Mouse (Mus musculus) right cerebral cortex, postnatal 14 days (tissue): ENCODE measurements at regions not wholly inside any gene's neighbourhood (a gene's known extent, or its start where the extent isn't known, plus 50 kb on each side); places are given as distances from the start of the nearest gene placed in this dataset.

Source experiments
- DNase-seq: peaks from one replicate; pipeline ENCODE4 v3.0.0; 2022

GRCm38 (mm10) chr3:21218936-21219335, 852.0 kb upstream of the Agtr1b start:
- DNase-seq, result no peak

GRCm38 (mm10) chr3:21241184-21241583, 835.3 kb upstream of the Tbl1xr1 start:
- DNase-seq, result no peak

DNA sequence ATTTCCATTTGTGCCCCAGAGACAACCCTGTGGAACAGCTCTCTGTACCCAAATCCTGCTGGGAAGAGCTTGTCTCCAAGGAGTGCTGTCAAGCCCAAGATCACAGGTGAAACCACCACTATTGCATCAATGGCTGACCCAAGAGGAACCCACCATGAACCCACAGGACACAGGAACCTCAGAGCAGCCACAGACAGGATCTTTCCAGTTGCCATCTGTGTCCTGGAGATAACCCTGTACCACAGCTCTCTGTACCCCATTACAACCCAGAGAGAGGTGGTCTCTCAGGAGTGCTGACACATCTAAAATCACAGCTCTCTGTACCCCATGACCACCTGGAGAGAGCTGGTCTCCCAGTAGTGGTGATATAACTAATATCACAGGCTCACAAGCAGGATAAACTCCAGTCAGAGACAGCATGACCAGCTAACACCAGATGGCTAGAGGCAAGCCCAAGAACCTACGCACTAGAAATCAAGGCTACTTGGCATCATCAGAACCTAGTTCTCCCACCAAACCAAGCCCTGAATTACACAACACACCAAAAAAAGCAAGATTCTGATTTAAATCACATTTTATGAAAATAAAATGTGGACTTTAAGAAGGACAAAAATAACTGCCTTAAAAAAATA, 820.2 kb upstream of the Tbl1xr1 start:
- DNase-seq, result no peak

DNA sequence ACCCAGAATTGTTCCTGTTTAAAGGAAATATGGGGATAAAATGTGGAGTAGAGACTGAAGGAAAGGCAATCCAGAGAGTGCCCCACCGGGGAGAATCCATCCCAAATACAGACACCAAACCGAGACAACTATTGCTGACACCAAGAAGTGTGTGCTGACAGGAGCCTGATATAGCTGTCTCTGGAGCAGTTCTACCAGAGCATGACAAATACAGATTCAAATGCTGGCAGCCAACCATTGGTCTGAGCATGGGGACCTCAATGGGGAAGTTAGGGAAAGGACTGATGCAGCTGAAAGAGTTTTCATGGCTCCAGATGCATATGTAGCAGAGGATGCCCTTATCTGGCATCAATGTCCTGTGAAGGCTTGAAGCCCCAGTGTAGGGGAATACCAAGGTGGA, 813.1 kb upstream of the Tbl1xr1 start:
- no peak for DNase-seq

DNA sequence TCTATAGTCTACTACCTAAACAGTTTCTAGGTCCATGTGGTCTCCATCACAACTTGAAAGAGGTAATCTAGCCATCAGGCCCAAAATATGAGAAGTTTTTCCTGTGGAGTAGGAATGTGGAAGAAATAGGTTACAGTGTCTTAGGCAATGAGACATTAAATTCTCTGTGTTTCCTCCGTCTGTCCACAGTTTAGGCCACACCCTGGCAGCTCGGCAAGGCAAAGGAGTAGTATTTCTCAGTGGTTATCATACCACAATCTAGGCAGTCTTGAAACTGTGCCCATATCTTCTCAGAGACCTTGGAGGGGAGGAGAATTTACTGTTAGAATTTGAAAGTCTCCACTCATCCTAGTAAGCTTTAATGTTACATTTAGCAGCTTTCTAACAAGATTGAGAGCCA, 811.0 kb upstream of the Tbl1xr1 start:
- no peak for DNase-seq

DNA sequence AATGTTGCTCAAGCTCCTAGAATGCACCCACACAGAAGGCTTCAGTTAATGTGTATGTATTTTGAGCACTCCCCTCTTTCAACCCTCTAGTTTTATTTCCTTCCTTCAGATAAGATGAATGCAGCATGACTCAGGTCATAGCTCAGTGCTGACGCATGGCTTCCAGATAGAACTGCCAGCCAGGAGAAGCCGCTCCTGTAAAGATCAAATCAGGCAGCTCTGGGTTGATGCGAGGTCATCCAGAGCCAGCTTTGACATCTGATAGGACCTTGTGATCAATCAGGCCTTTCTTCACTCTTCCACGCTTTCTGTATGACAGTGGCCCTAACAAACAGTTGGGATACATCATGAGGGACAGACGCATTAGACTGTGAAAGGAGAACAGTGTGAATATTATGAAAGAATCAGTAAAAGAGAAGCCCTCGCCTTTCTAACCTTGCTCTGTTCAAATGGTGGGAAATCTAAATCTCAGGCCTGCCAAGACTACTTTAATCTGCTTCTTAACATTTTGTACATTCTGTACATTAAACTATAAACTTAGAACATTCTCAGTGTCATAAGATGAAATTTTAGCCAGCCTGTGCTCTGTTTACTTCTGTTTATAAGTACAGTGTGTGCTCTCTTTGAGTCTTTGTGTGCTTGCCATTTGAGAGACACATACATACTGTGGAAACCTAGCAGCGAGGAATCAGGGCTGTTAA, 807.9 kb upstream of the Tbl1xr1 start:
- DNase-seq, result no peak

- no peak for DNase-seq
Measured at GRCm38 (mm10) chr3:21269130-21269440, 807.4 kb upstream of the Tbl1xr1 start.

GRCm38 (mm10) chr3:21270788-21271187, 805.7 kb upstream of the Tbl1xr1 start:
- no peak for DNase-seq

DNA sequence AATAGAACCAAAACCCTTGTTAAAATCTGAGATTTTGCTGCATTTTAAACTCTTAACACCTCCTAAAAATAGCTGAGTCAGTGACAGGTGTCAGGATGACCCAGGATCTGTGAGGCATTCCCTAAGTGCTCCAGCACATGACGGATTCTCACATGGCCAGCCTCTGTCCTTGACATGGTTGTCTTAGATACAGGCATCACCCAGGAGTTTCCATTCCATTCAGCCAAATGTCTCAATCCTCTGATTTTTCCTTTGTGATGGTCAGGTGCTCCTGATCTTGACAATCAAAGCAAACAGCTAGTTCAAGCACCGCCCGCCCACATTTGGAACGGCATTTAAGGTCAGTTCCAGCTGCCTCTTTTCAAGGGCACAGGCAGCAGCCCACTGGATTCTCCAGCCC, 804.2 kb upstream of the Tbl1xr1 start:
- no peak for DNase-seq

GRCm38 (mm10) chr3:21292774-21293173, 783.7 kb upstream of the Tbl1xr1 start:
- no peak for DNase-seq

DNA sequence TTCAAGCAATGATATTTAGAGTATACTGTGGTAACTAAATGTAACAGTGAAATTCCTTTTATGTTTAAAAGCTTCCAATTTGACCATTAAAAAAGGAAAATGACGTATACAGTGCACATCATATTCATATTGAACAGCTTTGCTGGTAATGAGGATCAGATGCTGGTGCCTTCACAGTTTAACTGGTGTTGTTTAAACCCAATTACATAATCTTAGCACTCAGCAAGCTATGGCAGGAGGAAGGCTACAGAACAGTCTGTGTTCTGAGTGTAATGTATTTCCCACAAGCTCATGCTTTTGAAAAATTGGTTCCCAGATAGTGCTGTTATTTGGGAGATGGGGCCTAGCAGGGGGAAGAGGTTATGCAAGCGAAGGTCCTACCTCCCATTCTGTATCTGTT, 783.1 kb upstream of the Tbl1xr1 start:
- DNase-seq, result no peak

- no peak for DNase-seq
Measured at GRCm38 (mm10) chr3:21294776-21295175, 781.7 kb upstream of the Tbl1xr1 start.

GRCm38 (mm10) chr3:21296581-21297110, 779.8 kb upstream of the Tbl1xr1 start:
- no peak for DNase-seq

DNA sequence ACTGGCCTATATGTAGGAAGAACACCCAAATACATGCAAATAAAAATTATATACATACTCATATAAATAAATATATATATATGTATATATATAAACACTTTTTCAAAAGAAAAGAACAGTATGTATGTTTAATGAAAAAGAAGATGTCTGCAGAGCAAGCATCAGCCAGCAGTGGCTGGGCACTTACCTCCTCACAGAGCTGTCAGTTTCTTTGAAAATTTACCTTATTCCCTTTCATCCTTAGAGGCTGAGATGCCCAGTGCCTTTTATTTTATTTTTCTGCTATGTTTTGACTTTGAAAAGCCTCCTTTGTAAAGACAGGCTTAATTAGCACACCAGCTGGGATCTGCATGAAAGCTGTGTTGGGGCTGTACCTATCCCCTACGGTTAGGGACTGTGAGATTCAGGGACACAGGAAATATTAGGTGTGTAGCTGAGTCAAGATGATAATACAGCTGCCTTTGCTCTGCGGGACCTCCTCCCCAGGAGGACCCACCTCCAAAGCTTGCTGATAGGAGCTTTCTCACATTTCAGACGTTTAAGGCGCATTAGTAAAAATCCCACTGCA, 751.0 kb upstream of the Tbl1xr1 start:
- no peak for DNase-seq

GRCm38 (mm10) chr3:21341916-21342315, 734.5 kb upstream of the Tbl1xr1 start:
- DNase-seq, result no peak

DNA sequence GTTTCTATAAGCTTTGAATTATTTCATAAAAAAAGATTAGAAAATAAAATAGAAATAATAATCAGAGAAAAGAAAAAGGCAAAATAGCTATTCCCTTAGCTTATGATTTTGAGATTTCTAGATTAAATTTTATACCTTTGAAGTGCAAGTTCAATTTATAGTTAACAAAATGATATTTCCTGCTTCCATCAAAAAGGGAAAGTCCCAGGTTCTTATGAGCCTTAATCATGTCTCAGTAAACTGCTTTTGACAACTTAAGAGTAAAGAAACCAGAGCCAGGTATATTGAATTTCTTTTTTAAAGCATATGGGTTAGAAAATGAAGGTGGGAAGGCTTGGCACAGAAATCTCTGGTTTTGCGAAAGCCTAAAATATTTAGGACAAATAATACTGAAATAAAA, 733.4 kb upstream of the Tbl1xr1 start:
- no peak for DNase-seq

GRCm38 (mm10) chr3:21349421-21349820, 727.0 kb upstream of the Tbl1xr1 start:
- no peak for DNase-seq

GRCm38 (mm10) chr3:21356150-21356549, 720.3 kb upstream of the Tbl1xr1 start:
- DNase-seq, result no peak

DNA sequence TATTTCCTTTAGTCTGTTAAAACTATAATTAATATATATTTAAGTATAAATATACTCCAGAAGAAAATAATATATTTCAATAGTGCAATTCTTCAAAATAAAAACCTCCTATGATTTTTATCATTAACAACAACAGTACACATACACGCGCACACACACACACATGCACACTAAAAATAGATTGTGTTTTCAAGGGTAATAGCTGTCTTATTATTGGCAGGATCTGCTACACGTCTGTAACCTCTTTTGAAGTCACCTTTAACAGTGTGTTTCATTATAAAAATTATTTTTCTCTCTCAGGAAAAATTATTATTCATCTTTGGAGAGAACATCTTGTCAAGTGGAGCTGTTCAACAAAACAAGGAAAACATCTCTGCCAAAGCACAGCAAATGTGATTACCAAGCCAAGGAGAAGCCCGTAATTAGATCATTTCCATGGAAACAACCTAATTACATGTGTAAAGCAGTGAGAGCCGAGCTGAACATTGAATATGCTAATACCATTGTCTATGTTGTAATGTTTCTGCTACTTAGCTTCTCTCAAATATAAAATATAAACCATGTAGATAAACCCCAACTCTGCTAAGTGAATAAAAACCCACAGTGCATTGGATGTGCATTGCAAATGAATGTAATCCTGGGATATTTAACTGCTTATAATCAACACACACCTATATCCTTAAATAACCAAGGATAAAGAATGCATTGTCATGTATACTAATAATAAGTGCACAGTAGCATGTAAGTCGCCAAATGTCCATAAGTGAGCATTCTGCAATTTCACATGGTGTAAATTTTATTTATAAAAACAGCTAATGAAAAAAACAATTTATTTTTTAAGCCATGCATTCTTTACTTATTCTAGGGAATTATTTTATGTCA, 719.4 kb upstream of the Tbl1xr1 start:
- DNase-seq, result no peak

GRCm38 (mm10) chr3:21358068-21358467, 718.4 kb upstream of the Tbl1xr1 start:
- no peak for DNase-seq

DNA sequence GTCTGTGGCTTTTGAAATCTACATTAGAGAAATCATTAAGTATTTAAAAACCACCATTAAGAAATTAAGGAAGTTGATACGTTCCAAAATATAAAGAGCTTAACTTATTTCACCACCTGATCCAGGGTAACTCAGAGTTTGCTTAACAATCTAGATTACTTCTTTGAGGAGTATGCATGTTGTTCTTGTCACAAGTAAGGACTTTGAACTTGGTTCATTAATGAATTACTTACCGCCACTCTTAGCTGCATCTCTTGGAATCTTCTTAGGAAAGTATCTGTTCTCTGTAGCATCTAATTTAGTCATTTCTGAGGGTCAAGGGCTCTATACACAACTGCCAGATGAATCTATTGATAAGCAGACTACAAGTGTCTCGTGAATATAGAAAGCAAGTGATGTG, 715.4 kb upstream of the Tbl1xr1 start:
- DNase-seq, result no peak

DNA sequence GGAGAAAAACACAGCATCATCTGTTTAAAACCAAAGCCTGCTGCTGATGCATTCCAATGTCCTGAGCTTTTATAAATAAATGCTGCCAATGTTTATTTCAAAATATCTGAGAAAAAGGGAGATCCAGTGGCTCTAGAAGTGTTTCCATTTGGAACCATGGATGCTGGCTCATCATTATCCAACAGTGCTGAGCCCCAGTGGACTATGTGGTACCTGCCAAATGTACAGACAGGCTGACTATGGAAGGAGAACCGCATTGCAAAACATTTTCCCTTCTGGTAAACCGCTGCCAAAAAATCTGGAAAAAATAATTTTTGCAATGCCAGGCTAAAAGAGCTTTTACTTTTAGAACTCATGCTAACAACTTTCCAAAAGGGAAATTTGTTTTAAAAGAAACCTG, 696.6 kb upstream of the Tbl1xr1 start:
- no peak for DNase-seq

- DNase-seq, result no peak
Measured at GRCm38 (mm10) chr3:21381072-21381471, 695.4 kb upstream of the Tbl1xr1 start.

GRCm38 (mm10) chr3:21403551-21403950, 672.9 kb upstream of the Tbl1xr1 start:
- no peak for DNase-seq
